Mouse (Mus musculus) cerebellum, adult 8-10 months (tissue): ENCODE measurements around the gene Cep19.
"Not testable (repeated sequence)": the region's sequence is repeated elsewhere in the genome, so short reads cannot be mapped to it uniquely, and the experiment has no call there.

Experiments
- DNase-seq: peaks from one replicate; pipeline ENCODE4 v3.0.0; 2022

The Cep19 gene

DNA sequence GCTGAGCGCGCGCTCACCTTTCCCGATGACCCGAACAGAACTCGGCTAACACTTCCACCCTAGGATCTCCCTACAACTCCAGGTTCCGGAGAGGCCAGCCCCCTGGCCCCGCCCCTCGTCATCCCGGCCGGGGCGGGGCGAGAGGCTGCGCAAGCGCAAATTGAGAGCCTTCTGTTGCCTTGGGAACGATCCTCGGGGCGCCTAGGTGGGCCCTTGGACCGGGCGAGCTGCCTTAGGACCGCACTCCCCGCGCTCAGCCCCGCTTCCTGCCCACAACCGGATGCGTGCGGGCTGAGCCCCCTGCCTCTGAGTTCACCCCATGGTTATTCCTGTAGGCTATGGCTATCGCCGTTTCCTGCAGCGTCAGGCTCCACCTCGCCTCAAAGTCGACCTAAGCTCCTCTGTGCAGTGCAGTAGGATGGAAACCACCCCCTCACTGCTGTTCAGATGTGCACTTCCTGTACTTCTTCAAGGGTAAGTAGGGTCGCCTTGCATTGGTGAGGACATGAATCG is at the start of gene Cep19, which contains the start of gene Pigx:
Gene Cep19 (plus strand): TSS at position 163 of the 513 bp plus-strand sequence.
Gene Pigx (minus strand): TSS at position 103 of the 513 bp plus-strand sequence.
- peak; percentile 88 for DNase-seq

DNA sequence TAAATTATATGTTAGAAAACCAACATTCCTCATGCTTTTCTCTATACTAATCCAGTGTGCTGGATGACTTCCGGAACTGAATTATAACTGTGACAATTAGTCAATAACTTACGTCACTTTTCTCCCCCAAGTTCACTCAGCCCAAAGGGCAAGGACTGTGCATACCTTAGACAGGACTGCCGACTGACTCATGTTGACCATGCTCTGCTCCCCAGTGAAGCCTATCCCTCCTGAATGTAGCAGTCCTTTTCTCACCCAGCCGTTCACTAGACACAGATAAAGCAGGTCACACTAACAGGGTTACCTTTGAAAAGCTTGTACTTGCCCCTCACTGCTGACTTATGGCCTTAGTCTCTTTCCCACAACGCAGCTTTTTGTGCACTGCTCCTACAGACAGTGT is 40.8 kb upstream of the Cep19 start:
- no peak for DNase-seq

DNA sequence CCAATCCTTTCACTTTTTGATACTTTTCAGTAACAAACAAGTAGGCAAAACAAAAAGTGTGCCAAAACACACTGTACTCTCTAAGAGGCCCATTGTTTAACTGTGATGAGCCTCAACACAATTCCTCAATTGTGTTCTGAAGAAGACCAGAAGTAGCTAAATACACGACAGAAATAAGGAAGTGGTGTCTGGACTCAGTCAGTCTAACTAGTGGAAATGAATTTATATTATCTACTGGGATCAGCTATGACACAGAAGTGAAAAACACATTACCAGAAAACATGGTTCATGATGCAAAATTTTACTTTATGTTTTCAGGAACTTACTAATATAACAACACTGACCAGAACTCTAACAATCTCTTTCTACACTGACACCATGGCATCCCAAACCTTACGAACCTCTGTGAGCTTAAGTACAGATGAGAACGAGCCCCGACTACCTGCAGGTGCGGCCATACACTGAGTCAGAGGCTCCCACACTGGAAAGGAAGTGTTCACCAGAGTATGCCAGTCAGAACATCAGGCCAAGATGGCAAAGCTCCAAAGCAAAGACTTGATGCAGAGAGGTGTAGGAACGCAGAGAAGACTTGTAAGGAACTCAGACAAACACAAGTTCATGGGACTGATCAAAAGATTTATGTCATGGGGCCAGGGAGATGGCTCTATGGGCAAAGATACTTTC is 39.6 kb upstream of the Cep19 start:
- DNase-seq, result no peak

DNA sequence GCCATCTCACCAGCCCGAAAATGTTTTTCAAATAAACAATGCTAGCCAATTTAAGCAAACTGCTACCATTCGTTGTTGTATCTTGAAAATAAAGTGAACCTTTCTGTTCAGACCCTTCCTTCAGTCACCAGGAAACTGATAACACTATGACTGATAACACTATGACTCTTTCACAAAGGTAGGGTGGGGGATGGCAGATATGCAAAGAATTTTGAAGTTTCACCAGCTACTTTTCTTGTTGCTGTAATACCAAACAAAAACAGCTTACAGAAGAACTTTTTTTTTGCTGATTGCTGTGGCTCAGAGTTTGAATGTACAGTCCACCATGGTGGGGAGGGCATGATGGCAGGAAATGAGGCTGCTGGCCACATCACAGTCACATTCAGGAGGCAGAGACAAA is 37.4 kb upstream of the Cep19 start:
- DNase-seq, result no peak

DNA sequence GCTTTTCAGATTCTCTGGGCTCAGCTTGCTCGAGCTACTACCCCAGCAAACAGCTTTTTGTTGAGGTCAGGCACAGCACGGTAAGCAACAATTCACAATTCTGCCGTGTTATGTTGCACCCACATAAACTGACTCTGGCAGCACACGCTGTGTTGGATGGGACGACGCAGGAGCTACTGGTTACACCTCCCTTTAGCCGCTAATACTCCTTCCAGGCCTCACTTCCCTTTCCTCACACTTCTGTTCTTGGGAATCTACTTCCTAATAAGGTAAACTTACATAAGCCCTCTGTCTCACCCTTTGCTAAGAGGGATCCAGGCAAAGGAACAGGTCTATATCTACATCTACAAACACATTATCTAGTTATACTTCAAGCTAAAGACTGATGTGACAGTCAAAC is 35.7 kb upstream of the Cep19 start:
- no peak for DNase-seq

DNA sequence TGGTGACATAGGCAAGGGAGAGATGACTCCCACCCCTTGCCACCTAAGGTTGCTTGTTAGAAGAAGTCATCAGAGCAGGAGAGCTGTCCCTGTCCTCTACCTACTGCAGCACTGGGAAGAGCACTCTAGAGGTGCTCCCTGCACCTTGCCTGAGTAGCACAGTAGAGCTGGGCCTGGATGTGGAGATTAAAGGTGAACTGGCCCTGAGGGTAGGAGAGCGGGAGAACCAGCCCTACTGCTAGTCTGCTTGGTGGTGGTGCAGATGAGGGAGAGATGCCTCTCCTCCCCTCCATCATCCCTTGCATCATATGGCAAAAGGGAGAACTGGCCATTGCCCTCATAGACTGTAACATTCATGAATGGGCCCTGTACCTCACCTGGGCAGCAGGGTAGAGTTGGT is 32.7 kb upstream of the Cep19 start:
- DNase-seq, result no peak

DNA sequence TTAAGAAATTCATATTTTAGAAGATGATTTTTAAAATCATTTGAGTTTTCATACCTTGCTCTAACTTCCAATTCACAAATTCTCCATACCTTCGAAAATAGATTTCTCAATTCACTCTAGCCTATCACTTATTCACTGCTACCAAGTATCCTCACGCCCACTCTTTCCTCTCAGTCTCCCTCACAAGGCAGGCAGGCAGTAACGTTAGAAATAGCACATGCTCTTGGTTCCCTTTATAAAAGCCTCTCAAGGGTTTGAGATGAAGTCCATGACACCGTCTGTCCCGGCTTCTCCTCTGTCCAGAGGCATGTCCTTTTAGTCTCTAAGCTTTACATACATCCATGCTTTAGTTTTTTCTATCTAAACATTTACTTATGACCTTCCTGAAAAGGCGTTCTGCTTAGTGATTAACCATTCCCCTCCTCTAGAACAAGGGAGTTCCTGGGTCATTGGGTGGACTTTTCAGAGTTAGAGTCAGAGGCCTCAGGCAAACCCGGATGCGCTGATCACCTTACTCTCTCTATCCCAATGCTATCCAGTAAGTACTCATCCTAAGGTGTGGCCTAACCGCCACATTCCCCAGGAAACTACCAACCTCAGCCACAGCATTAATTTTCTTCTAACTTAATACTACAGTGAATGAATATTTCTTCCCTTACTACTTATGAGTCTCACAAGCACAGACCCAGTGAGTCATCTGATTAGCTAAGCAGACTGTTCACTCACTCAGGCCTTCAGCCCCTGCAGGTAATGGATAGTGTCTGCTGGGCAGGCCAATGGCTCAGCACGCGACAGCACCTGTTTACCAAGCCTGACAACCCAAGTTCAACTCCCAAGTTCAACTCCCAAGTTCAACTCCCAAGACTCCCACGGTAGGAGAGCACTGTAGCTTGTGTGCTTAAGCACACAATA is 31.0 kb upstream of the Cep19 start:
- no peak for DNase-seq

DNA sequence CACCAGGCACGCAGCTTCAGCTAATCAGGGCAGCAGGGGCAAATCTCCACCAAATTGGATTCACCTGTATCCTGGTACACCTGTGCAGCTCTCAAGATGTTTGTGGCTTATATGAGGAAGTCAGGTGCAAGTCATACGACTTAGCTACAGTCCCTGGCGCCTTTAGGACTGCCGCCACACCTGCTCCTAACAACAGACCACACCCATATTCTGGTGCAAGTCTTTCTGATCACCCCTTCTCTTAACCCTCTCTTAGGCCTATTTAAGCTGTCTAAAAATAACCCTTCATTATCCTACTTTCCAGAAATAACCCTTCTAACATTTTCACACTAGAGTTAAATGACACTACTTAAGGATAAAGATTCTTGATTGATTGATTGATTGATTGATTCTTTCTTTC is 29.5 kb upstream of the Cep19 start:
- DNase-seq, result not testable (repeated sequence)

DNA sequence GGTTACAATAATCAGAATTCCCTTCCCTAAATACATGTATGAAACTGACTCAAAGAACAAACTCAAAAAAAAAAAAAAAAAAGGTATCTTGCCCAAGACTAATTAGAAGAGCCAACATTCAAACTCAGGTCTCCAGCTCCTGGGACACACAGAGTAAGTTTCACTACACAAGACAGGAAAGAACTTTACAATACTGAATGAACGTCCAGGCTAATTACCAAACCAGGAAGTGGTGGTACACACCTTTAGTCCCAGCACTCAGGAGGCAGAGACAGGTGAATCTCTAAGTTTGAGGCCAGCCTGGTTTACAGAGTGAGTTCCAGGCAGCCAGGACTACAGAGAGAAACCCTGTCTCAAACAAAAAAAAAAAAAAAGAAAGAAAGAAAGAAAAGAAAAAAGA is 23.8 kb upstream of the Cep19 start:
- no peak for DNase-seq

DNA sequence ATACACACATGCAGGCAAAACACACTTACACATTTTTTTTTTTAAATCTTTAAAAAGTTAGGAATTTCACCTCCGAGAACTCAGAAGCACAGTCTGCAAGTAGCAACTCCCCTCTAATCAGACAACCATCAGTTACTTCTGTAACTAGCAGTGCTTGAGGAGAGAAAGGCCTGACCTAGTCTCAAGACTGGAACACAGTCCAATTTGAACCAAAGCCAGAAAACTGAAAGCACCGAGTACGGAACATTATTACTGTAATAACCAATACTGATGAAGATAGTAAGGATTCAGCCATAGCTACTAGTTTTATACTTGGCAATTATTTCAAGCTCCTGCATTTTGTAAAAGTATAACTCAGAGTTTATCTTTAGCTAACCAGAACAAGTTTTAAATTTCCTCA is 23.2 kb upstream of the Cep19 start:
- no peak for DNase-seq

DNA sequence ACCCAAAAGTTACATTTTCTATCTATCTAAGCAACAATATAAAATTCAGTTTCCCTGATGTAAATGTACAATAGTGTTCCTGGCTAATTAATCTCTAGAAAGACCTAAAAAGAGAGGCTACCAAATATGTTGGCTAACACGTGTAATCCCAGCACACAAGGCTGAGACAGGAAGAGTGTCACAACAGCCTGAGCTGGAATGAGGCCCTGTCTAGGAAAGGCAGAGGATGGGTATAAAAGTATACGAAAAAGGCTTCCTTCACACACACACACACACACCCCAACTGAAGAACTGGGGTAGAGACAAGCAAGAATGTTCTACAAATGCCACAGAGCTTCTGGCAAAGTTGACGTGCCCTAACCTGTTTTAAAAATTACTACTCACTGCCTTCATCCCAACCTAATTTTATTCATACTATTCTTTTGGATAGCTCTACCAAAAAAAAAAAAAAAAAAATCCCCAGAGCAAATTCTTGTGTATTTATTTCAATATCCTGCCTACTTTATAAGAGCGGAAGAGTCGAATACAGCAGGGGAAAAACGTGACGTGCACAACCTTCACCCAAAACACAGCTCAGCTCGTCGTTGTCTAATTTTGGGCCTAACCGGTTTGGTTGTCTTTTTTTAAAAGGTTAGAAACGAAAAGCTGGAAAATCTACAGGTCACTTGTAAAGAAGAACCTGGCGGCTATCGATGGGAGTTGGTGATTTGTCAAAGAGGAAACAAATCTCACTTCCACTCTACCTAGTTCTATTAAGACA is 21.8 kb upstream of the Cep19 start:
- no peak for DNase-seq

DNA sequence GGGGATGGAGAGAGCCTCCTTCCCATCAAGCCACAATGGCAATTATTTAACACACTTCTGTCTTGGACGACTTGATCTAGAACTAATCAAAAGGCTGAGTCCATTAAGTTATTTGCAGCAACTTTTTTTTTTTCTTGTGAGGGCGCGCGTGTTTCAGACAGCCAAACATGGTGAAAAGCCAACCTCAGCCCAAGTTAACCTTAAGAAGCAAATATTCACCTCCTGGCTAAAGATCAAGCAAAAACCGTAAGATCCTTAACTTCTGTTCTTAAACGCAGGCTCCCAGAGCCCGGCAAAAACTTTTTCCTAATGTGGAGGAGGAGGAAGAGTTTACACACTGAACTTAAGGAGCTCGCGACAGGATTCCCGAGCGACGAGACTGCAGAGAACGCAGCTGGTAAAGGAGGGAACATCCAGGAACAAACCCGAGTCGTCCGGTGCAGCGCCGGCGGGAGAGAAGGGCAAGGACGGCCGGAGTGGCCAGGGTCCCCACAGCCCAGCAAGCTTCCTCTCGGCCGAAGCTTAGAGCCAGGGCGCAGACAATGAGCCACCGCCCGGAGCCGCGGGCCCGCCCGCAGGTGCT is 21.1 kb upstream of the Cep19 start:
- no peak for DNase-seq

DNA sequence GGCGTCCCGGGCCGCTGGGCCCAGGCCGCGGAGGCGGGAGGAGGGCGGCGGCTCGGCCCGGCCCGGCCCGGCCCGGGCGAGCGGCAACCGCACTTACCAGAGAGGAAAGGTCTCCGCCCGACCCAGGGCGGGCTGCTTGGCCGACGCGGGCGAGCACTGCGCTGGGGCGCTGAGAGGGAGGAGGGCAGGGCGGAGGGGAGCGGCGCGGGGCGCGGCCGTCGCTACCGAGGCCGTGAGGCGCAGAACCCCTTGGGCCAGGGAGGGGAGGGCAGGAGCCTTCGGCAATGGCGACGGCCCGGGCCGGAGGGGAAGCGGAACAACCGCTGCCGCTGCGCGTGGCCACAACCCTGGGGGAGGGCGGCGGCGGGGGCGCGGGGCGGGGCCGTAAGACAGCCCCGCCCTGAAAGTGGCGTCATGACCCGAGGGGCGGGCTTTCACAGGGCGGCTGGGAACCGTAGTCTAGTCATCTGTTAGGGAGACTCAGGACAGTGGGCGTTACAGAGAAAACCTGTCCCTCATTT is 20.5 kb upstream of the Cep19 start, which contains the start of gene Pak2:
Gene Pak2 (minus strand): TSS at position 352 of the 521 bp plus-strand sequence.
- peak; percentile 79 for DNase-seq

DNA sequence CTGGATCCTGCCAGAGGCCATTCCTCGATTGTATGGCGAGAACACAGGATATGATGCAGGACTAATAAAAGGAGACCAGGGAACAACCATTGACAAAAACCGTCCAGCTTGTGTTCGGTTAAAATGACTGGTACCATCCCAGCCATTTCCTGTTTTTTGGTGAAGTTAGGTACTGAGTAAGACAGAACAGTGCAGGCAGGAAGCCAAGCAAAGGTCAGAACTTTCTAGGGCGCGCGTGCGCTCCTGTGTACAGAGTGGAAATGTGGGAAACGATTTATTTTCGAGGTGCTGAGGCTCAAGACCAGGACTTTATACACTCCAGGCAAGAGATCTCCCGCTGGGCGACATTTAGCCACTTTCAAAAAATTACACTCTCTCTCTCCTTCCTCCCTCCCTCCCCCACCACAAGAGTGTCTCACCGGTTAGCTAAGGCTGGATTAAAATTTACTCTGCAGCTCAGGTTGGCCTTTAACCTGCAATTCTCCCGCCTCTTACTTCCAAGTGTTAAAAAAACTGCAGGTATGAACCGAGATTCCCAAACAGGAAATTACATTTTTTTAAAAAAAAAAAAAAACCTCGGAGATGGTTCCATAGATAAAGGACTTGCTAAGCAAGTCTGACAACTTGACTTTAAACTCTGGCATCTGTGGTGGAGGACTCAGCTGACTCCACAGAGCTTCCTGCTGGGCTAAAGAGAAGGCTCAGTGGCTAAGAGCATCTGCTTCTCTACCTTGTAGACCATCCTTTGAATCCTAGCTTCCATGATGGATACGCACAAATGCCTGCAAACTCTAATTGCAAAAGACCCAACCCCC is 11.8 kb upstream of the Cep19 start:
- no peak for DNase-seq

DNA sequence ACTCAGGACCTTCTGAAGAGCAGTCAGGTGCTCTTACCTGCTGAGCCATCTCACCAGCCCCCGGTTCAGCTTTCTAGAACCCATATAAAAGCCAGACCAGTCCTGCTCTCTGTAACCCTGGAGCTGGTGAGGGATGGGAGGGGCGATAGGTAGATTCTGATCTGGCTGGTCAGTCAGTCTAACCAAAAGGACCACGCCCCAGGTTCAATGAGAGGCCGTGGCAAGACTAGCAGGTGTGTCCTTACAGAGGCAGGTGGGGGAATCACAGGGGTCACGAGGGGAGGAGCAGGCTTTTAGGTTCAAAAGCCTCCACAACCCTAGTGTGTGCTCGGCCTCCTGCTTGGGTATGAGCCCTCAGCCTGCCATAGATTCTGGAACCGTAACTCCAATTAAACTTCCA is 8.1 kb upstream of the Cep19 start:
- no peak for DNase-seq

DNA sequence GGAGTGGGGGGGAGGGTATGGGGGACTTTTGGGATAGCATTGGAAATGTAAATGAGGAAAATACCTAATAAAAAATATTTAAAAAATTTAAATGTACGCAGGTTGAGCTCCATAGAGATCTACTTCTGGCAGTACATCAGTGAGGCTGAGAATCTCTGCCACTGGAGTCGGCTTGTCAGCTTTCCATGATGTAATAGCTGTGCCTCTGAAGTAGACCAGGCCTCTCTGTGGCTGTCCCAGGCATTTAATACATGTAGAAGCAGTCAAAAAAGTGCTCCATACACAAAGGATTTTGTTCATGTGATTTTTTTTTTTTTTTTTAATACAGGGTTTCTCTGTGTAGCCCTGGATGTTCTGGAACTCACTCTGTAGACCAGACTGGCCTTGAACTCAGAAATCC is 1.8 kb upstream of the Cep19 start:
- DNase-seq, result not testable (repeated sequence)

DNA sequence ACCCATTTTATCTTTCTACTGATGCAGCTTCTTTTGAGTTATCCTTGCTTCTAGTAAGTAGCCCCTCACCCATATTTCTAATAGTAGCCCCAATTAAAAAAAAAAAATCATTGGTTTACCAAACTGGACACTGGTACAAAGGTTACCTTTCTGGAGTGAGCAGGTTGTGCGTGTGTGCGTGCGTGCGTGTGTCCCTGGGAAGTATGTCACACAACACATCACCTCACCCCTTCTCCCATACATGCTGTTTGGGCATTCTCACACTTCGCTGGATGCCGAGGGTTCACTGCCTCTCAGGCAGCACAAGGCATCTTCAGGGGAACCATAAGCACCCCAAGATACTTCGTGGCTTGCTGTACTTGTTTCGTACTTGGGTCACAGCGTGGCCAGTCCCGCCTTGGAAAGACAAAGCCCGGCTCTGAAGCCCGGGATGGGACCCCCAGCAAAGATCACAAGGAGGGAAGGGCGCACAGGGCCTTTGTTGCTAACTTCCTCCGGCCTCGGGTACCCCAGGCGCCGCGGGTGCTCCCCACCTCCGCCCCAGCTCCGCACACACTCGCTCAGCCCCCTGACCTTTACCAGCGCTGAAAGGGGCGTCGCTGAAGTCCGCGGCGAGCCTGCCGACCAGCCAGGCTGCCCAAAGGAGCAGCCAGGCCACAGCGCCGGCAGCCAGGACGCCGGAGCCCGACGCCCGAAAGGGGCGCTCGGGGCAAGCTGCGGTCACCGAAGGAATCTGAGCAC is 533 bp upstream of the Cep19 start:
- no peak for DNase-seq

DNA sequence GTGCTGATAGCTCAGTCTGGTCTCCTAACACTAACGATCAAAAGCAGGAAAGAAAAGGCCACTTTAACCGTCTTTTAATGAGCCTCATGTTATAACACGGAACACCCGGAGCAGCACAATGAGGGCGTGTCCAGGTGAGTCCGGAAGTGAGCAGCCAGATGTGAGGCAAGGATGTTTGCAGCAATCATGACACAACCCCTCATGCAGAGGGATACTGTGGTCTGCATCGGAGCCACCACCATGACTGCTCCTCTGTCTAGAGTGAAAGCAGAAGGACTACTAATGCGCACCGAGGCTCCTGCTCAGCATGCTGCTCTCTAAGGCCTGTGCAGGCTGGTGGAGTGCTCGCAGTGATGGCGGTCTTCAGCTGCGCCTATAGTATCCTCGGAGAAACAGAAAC is 2.7 kb downstream of the Cep19 start:
- DNase-seq, result no peak

DNA sequence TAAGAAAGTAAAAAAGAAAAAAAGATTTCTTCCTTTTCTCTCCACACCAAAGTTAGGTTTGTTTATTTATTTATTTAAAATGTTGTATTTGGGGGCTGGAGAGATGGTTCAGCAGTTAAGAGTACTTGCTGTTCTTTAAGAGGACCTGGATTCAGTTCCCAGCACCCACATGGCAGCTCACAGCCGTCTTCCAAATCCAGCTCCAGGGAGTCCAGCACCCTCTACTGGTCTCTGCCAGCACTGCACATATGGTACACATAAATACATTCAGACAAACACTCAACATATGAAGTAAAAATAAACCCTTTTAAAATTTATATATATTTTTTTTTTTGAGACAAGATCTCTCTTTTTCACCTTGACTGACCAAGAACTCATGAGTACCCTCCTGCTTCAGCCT is 6.1 kb downstream of the Cep19 start:
- no peak for DNase-seq

DNA sequence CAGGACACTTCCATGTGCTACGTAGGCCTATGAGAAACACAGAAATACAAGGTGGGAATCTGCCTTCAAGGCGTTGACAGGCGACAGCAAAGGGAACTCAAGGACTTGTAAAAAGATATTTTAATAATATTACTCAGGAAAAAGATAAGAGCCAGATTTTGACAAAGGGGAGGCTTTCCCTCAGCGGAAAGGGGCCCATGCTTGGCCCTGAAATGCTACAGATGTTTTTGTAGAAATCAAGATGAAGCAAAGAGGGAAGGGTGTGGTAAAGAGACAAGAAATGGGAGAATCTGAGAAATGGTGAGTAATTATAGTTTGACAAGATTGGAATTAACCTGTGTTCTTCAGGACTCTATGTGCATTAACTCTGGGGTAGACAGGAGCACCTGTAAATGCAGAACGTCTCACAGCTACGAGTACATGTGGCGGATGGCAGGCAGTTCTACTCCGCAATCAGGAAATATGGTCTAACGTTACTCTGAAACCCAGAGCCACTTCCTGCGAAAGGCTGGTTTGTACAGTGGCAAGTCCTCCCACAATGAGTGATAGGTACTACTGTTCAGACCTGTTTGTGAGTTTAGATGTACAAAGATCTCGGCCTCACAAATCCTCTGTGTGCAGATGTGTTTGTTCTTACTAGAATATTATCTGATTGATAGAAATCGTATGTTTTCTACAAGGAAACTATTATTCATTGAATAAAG is 7.9 kb downstream of the Cep19 start:
- no peak for DNase-seq
